Mouse (Mus musculus): Measurements from ENCODE around the gene Gm128. TPM values are rescaled to one million over a fixed set of nuclear protein-coding genes. Genes with fewer than 3 reads are reported as not detected.

The Gm128 gene
- not detected for polyA plus RNA-seq (2014; fragmentation: Illumina TruSeq; extraction: RNeasy Lipid Tissue Mini Kit (QIAGEN cat#74804); ENCODE audit: low read depth, low replicate concordance)

GRCm38 (mm10) chr3:95241498-95241897, at the start of gene Gm128:
TSS of gene Gm128 (minus strand) at chr3:95241598.

GRCm38 (mm10) chr3:95281216-95282126, 40.1 kb upstream of the Gm128 start, which contains the start of the genes Mindy1 and Prune1:
TSS of gene Mindy1 (plus strand) at chr3:95281345.
TSS of gene Prune1 (minus strand) at chr3:95282076.

GRCm38 (mm10) chr3:95250783-95251424, 9.5 kb upstream of the Gm128 start, which contains the start of gene Bnipl:
TSS of gene Bnipl (minus strand) at chr3:95251193.

GRCm38 (mm10) chr3:95231298-95232221, 9.8 kb downstream of the Gm128 start, which contains the start of gene Mllt11:
TSS of gene Mllt11 (minus strand) at chr3:95232171.

GRCm38 (mm10) chr3:95228148-95228893, 13.1 kb downstream of the Gm128 start, which contains the start of gene Cdc42se1:
TSS of gene Cdc42se1 (plus strand) at chr3:95228732.

GRCm38 (mm10) chr3:95217255-95218134, 23.9 kb downstream of the Gm128 start, which contains the start of gene Gabpb2:
TSS of gene Gabpb2 (minus strand) at chr3:95217916.

Other genes starting within 250 kb of the Gm128 start
- gene Zfp687, start 226.2 kb downstream of the Gm128 start, polyA plus RNA-seq (2014; fragmentation: Illumina TruSeq; extraction: RNeasy Lipid Tissue Mini Kit (QIAGEN cat#74804); ENCODE audit: low read depth, low replicate concordance): 9.7 TPM
- 157 TPM for gene Psmd4, start 199.0 kb downstream of the Gm128 start, polyA plus RNA-seq (2014; fragmentation: Illumina TruSeq; extraction: RNeasy Lipid Tissue Mini Kit (QIAGEN cat#74804); ENCODE audit: low read depth, low replicate concordance)
- gene Pip5k1a, start 134.7 kb downstream of the Gm128 start, polyA plus RNA-seq (2014; fragmentation: Illumina TruSeq; extraction: RNeasy Lipid Tissue Mini Kit (QIAGEN cat#74804); ENCODE audit: low read depth, low replicate concordance): 15.0 TPM
- 37.4 TPM for gene Vps72, start 130.6 kb downstream of the Gm128 start, polyA plus RNA-seq (2014; fragmentation: Illumina TruSeq; extraction: RNeasy Lipid Tissue Mini Kit (QIAGEN cat#74804); ENCODE audit: low read depth, low replicate concordance)
- gene Tmod4, start 117.1 kb downstream of the Gm128 start, polyA plus RNA-seq (2014; fragmentation: Illumina TruSeq; extraction: RNeasy Lipid Tissue Mini Kit (QIAGEN cat#74804); ENCODE audit: low read depth, low replicate concordance): 31.7 TPM
- gene Scnm1, start 107.6 kb downstream of the Gm128 start, polyA plus RNA-seq (2014; fragmentation: Illumina TruSeq; extraction: RNeasy Lipid Tissue Mini Kit (QIAGEN cat#74804); ENCODE audit: low read depth, low replicate concordance): 55.1 TPM
- 8.4 TPM for gene Lysmd1, start 107.5 kb downstream of the Gm128 start, polyA plus RNA-seq (2014; fragmentation: Illumina TruSeq; extraction: RNeasy Lipid Tissue Mini Kit (QIAGEN cat#74804); ENCODE audit: low read depth, low replicate concordance)
- gene Tnfaip8l2, start 99.2 kb downstream of the Gm128 start, polyA plus RNA-seq (2014; fragmentation: Illumina TruSeq; extraction: RNeasy Lipid Tissue Mini Kit (QIAGEN cat#74804); ENCODE audit: low read depth, low replicate concordance): 2.9 TPM
- 9.7 TPM for gene Sema6c, start 81.1 kb downstream of the Gm128 start, polyA plus RNA-seq (2014; fragmentation: Illumina TruSeq; extraction: RNeasy Lipid Tissue Mini Kit (QIAGEN cat#74804); ENCODE audit: low read depth, low replicate concordance)
- gene Gabpb2, start 23.7 kb downstream of the Gm128 start, polyA plus RNA-seq (2014; fragmentation: Illumina TruSeq; extraction: RNeasy Lipid Tissue Mini Kit (QIAGEN cat#74804); ENCODE audit: low read depth, low replicate concordance): 15.5 TPM
- gene Cdc42se1, start 12.9 kb downstream of the Gm128 start, polyA plus RNA-seq (2014; fragmentation: Illumina TruSeq; extraction: RNeasy Lipid Tissue Mini Kit (QIAGEN cat#74804); ENCODE audit: low read depth, low replicate concordance): 18.5 TPM
- gene Mllt11, start 9.4 kb downstream of the Gm128 start, polyA plus RNA-seq (2014; fragmentation: Illumina TruSeq; extraction: RNeasy Lipid Tissue Mini Kit (QIAGEN cat#74804); ENCODE audit: low read depth, low replicate concordance): 10.0 TPM
- not detected for gene Bnipl, start 9.6 kb upstream of the Gm128 start, polyA plus RNA-seq (2014; fragmentation: Illumina TruSeq; extraction: RNeasy Lipid Tissue Mini Kit (QIAGEN cat#74804); ENCODE audit: low read depth, low replicate concordance)
- gene Mindy1, start 39.7 kb upstream of the Gm128 start, polyA plus RNA-seq (2014; fragmentation: Illumina TruSeq; extraction: RNeasy Lipid Tissue Mini Kit (QIAGEN cat#74804); ENCODE audit: low read depth, low replicate concordance): 24.4 TPM
- gene Prune1, start 40.5 kb upstream of the Gm128 start, polyA plus RNA-seq (2014; fragmentation: Illumina TruSeq; extraction: RNeasy Lipid Tissue Mini Kit (QIAGEN cat#74804); ENCODE audit: low read depth, low replicate concordance): 27.0 TPM
- 2.1 TPM for gene Anxa9, start 65.6 kb upstream of the Gm128 start, polyA plus RNA-seq (2014; fragmentation: Illumina TruSeq; extraction: RNeasy Lipid Tissue Mini Kit (QIAGEN cat#74804); ENCODE audit: low read depth, low replicate concordance)
- 54.0 TPM for gene Cers2, start 73.2 kb upstream of the Gm128 start, polyA plus RNA-seq (2014; fragmentation: Illumina TruSeq; extraction: RNeasy Lipid Tissue Mini Kit (QIAGEN cat#74804); ENCODE audit: low read depth, low replicate concordance)
- gene Setdb1, start 115.6 kb upstream of the Gm128 start, polyA plus RNA-seq (2014; fragmentation: Illumina TruSeq; extraction: RNeasy Lipid Tissue Mini Kit (QIAGEN cat#74804); ENCODE audit: low read depth, low replicate concordance): 12.5 TPM
- not detected for gene 4930558C23Rik, start 161.2 kb upstream of the Gm128 start, polyA plus RNA-seq (2014; fragmentation: Illumina TruSeq; extraction: RNeasy Lipid Tissue Mini Kit (QIAGEN cat#74804); ENCODE audit: low read depth, low replicate concordance)
- 34.4 TPM for gene Arnt, start 192.8 kb upstream of the Gm128 start, polyA plus RNA-seq (2014; fragmentation: Illumina TruSeq; extraction: RNeasy Lipid Tissue Mini Kit (QIAGEN cat#74804); ENCODE audit: low read depth, low replicate concordance)

All from heart, adult 10 weeks (tissue).